Mouse (Mus musculus) thymus, adult 18-20 months (tissue): ENCODE measurements at regions not wholly inside any gene's neighbourhood (a gene's known extent, or its start where the extent isn't known, plus 50 kb on each side); places are given as distances from the start of the nearest gene placed in this dataset.

ENCODE experiments used
- DNase-seq, 2 experiments: peaks; one replicate each; pipeline ENCODE4 v3.0.0; 2022; ENCODE audit warnings: mixed read lengths in 2 of 2

GRCm38 (mm10) chr7:40258377-40258739, 639.8 kb upstream of the Vstm2b start:
- DNase-seq: peak; percentile 1 to 4

- no peak for DNase-seq
These were observed 624.6 kb upstream of the Vstm2b start for GRCm38 (mm10) chr7:40273459-40274072.

GRCm38 (mm10) chr7:40275078-40275477, 623.0 kb upstream of the Vstm2b start:
- no peak for DNase-seq

GRCm38 (mm10) chr7:40275658-40276057, 622.5 kb upstream of the Vstm2b start:
- DNase-seq: no peak

GRCm38 (mm10) chr7:40276116-40276515, 622.0 kb upstream of the Vstm2b start:
- no peak for DNase-seq

- DNase-seq: no peak
These were observed 608.0 kb upstream of the Vstm2b start for GRCm38 (mm10) chr7:40290166-40290565.

GRCm38 (mm10) chr7:40310558-40310957, 587.6 kb upstream of the Vstm2b start:
- DNase-seq: no peak

GRCm38 (mm10) chr7:40321171-40321570, 577.0 kb upstream of the Vstm2b start:
- no peak for DNase-seq

- DNase-seq: no peak
These were observed 572.9 kb upstream of the Vstm2b start for GRCm38 (mm10) chr7:40325188-40325705.

- DNase-seq: no peak
These were observed 565.7 kb upstream of the Vstm2b start for GRCm38 (mm10) chr7:40332455-40332854.

- DNase-seq: no peak
These were observed 545.8 kb upstream of the Vstm2b start for GRCm38 (mm10) chr7:40352306-40352705.

GRCm38 (mm10) chr7:40362719-40363118, 535.4 kb upstream of the Vstm2b start:
- no peak for DNase-seq

GRCm38 (mm10) chr7:40372713-40373112, 525.4 kb upstream of the Vstm2b start:
- DNase-seq: no peak

- no peak for DNase-seq
These were observed 520.3 kb upstream of the Vstm2b start for GRCm38 (mm10) chr7:40377839-40378238.

- no peak for DNase-seq
These were observed 516.9 kb upstream of the Vstm2b start for GRCm38 (mm10) chr7:40381244-40381643.

- DNase-seq: no peak
These were observed 510.0 kb upstream of the Vstm2b start for GRCm38 (mm10) chr7:40388152-40388551.

- DNase-seq: no peak
These were observed 508.3 kb upstream of the Vstm2b start for GRCm38 (mm10) chr7:40389795-40390194.

- DNase-seq: no peak
These were observed 507.2 kb upstream of the Vstm2b start for GRCm38 (mm10) chr7:40390927-40391326.

- no peak for DNase-seq
These were observed 506.5 kb upstream of the Vstm2b start for GRCm38 (mm10) chr7:40391626-40392025.

- no peak for DNase-seq
These were observed 505.9 kb upstream of the Vstm2b start for GRCm38 (mm10) chr7:40392207-40392606.

- no peak for DNase-seq
These were observed 505.4 kb upstream of the Vstm2b start for GRCm38 (mm10) chr7:40392699-40393098.

- no peak for DNase-seq
These were observed 499.9 kb upstream of the Vstm2b start for GRCm38 (mm10) chr7:40398266-40398665.

GRCm38 (mm10) chr7:40419332-40419731, 478.8 kb upstream of the Vstm2b start:
- no peak for DNase-seq

GRCm38 (mm10) chr7:40422125-40422524, 476.0 kb upstream of the Vstm2b start:
- no peak for DNase-seq

- DNase-seq: no peak
These were observed 468.7 kb upstream of the Vstm2b start for GRCm38 (mm10) chr7:40429416-40429815.
